Mouse (Mus musculus) C2C12 (cell line): ENCODE measurements around the gene Trappc3.

ENCODE experiments used
- CEBPB ChIP-seq: IDR thresholded peaks from one replicate; pipeline ENCODE4 v1.6.1; 2011; ENCODE audit warnings: low read depth, mild to moderate bottlenecking, control low read depth, moderate library complexity
- CTCF ChIP-seq: IDR thresholded peaks from one replicate; pipeline ENCODE4 v1.5.1; 2011; ENCODE audit not compliant: control insufficient read depth, insufficient read depth, insufficient read length
- FOSL1 ChIP-seq: IDR thresholded peaks from one replicate; pipeline ENCODE4 v1.8.0; 2011; ENCODE audit warnings: mild to moderate bottlenecking, low read length; ENCODE audit not compliant: poor library complexity, insufficient read depth, severe bottlenecking
- MAX ChIP-seq: IDR thresholded peaks from one replicate; pipeline ENCODE4 v1.6.1; 2011; ENCODE audit warnings: mild to moderate bottlenecking, control low read depth
- MYOD1 ChIP-seq: IDR thresholded peaks from one replicate; pipeline ENCODE4 v1.6.1; 2011; ENCODE audit warnings: low read depth; ENCODE audit not compliant: control insufficient read depth, insufficient read length
- MYOG ChIP-seq: IDR thresholded peaks from one replicate; pipeline ENCODE4 v1.6.1; 2011; ENCODE audit not compliant: control insufficient read depth, insufficient read length; ENCODE audit errors: extremely low read depth
- USF1 ChIP-seq: IDR thresholded peaks from one replicate; pipeline ENCODE4 v1.6.1; 2011; ENCODE audit warnings: low read depth, mild to moderate bottlenecking, control low read depth, moderate library complexity

GRCm38 (mm10) chr4:126306827-126307226 lies 44.7 kb downstream of the Trappc3 start:
- TF ChIP-seq CTCF, result no peak
- no peak for TF ChIP-seq MAX
- no peak for TF ChIP-seq CEBPB
- no peak for TF ChIP-seq USF1
- no peak for TF ChIP-seq MYOG
- TF ChIP-seq FOSL1, result no peak
- TF ChIP-seq MYOD1, result no peak
